Mouse (Mus musculus) kidney, adult 18-20 months (tissue): ENCODE measurements around the gene Pdcd4.
A peak's percentile ranks its signal among the peaks of the same experiment; 100 is the strongest.

Source experiments
- DNase-seq: peaks from one replicate; pipeline ENCODE4 v3.0.0; 2021

Pdcd4 gene

DNA sequence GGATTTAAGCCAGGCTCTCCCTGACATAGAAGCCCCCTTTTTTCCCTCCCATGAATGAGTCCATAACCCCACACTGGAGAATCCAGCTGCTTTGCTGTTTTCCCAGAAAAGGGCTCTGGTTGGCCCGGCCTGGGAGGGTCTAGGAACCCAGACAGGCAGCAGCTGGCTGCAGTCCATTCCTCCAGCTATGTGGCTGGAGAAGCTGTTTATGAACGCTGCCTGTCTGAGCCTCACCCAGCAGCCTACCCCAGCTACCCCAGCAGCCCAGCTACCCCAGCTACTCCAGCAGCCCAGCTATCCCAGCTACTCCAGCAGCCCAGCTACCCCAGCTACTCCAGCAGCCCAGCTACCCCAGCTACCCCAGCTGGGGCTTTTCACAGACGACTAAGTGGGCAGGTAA lies at the start of gene Pdcd4:
Gene Pdcd4, plus strand, starts transcription at position 171 of the 400 bp plus-strand sequence.
- no peak for DNase-seq

DNA sequence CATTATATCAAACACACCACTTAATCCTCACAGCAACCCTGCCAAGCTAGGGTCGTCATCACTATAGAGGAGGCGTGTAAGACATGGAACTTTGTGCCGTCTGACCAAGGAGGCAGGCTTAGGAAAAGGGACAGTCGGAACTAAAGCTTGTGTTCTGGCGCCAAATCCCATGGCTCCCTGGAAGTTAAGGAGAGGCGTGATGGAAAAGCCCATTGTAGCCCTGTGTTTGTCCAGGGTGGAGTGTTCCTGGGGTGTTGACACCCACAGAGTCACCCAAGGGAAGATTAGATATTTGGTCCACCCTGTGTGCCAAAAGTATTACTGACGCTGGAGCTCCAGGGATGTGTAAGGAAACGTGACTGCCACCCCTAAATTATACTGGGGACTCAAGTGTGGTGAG lies 48.1 kb upstream of the Pdcd4 start:
- no peak for DNase-seq

- no peak for DNase-seq
Measured at GRCm38 (mm10) chr19:53848272-53848995, 43.6 kb upstream of the Pdcd4 start.

- peak; percentile 87 for DNase-seq
Measured at GRCm38 (mm10) chr19:53850166-53850922, 41.7 kb upstream of the Pdcd4 start.

GRCm38 (mm10) chr19:53851352-53851751 lies 40.7 kb upstream of the Pdcd4 start:
- DNase-seq, result no peak

- DNase-seq, result no peak
Measured at GRCm38 (mm10) chr19:53851826-53852698, 40.0 kb upstream of the Pdcd4 start.

GRCm38 (mm10) chr19:53852699-53853451 lies 39.2 kb upstream of the Pdcd4 start:
- DNase-seq, result peak; percentile 73

GRCm38 (mm10) chr19:53854978-53855377 lies 37.1 kb upstream of the Pdcd4 start:
- DNase-seq, result no peak

DNA sequence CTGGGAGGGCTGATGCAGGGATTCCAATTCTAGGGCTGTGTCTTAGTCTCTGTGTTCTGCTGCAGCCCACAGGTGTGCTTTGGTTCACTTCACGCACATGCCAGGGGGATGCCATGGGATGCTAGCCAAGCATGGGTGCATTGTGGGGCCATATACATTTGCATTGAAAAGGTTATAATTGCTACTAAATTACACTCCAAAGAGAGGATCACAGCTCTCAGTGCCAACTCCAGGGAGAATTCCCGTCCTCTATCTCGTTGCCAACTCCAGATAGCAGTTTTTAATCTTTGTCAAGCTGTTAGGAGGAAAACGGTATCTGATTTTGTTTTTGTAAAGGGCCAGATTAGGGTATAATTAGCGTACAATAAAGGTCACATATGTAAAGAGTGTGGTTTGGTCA lies 36.2 kb upstream of the Pdcd4 start:
- no peak for DNase-seq

GRCm38 (mm10) chr19:53856794-53857193 lies 35.2 kb upstream of the Pdcd4 start:
- no peak for DNase-seq

DNA sequence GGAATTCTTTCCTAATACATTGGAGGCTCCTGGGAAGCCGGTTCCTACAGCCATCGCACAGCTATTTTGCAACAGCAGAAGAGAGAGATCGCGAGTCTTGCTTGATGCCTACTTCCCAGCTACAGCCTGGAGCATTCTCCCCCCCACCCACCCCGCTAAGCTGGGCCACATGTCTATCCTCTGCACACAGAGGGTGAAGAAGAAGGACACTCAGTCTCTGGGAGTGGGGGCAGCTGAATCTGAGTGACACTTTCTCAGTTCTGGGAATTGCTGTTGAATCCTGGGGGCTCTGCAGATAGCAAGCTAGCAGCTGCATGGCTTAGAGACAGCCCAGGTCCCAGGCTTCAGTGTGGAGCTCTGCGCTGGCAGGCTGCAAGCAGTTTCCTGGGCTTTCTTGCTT lies 34.1 kb upstream of the Pdcd4 start:
- DNase-seq, result no peak

GRCm38 (mm10) chr19:53859149-53859548 lies 32.9 kb upstream of the Pdcd4 start:
- DNase-seq, result peak; percentile 7

- DNase-seq, result no peak
Measured at GRCm38 (mm10) chr19:53859593-53859992, 32.4 kb upstream of the Pdcd4 start.

GRCm38 (mm10) chr19:53861346-53861745 lies 30.7 kb upstream of the Pdcd4 start:
- DNase-seq, result no peak

GRCm38 (mm10) chr19:53862573-53863246 lies 29.3 kb upstream of the Pdcd4 start:
- no peak for DNase-seq

DNA sequence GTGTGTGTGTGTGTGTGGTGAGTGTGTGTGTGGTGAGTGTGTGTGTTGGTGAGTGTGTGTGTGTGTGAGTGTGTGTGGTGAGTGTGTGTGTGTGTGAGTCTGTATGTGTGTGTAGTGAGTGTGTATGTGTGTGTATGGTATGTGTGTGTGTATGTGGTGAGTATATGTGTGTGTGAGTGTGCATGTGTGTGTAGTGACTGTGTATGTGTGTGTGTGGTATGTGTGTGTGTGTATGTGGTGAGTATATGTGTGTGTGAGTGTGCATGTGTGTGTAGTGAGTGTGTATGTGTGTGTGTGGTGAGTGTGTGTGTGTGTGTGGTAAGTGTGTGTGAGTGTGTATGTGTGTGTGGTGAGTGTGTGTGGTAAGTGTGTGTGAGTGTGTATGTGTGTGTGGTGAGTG lies 24.8 kb upstream of the Pdcd4 start:
- no peak for DNase-seq

DNA sequence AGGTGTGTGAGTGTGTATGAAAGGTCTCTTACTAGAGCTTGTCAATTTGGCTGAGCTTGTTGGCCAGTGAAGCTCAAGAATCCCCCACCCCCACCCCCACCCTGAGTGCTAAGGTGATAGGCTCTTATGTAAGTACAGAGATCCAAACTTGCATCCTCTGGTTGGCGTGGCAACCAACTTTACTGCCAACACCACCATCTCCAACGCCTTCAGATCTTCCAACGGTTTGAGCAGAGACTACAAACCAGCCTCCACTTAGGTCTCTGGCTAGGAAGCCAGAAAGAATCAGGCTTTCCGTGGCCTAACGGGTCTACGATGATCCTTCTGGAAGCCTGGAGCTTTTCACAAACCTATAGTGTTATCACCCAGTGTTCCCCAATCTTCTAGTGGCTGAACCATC lies 23.9 kb upstream of the Pdcd4 start:
- no peak for DNase-seq

DNA sequence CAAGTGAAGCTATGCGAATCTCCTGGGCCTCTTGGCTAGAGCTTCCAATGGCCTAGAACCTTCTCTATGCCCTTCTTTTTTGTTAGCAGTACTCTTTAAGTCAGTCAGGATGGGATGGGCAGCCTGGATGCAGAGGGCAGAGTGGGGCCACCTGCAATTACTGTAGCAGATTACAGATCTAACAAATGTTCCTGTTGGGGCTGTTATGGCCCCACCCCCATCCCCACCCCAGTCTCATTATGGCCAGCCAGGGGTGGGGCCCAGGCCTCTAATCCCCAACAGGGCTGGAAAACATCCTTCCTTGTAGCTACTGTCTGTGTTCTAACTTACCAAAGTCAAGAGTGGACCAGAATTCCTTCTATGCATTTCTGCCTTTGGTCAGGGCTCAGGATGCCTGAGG lies 23.2 kb upstream of the Pdcd4 start:
- DNase-seq, result no peak

DNA sequence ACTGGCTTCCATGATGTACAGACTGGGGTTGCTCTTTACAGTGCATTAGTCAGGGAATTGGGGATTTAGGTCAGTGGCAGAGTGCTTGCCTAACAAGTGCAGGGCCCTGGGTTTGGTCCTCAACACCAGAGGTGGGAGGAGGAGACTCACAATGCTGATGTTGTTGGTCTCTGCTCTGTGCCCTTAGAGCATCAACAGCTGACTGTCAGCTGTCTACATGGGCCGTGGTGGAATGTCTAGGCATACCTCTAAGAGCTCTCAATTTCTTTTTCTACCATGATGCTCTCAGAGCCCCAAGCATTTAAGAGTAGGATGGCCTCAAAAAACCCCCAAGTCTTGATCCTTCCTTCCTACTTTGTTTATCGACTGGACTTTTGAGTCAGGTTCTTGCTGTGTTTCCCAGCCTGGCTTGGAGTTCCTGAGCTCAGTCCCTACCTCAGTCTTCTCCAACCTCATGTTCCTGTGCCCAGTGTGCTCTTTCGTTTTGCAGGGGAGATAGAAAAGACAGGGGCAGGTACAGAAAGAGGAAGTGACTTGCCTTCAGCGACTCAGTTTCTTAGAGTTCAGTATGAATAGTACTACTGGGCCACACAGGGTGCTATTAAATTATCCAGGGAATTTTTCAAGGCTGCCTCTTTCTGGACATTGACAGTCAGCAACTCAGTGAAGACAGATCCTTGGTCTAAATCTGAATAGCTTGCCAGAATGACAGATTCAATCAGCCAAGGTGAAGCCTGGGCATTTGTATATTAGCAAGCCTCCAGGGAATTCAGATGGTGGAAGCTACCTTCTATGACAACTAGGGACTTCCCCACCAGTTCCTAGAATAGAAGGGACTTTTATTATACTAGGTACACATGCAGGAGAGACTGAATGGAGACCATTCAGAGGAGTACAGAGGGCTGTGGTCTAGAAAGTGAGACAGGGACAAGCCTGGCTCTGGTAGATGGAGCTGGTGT lies 22.3 kb upstream of the Pdcd4 start:
- no peak for DNase-seq

DNA sequence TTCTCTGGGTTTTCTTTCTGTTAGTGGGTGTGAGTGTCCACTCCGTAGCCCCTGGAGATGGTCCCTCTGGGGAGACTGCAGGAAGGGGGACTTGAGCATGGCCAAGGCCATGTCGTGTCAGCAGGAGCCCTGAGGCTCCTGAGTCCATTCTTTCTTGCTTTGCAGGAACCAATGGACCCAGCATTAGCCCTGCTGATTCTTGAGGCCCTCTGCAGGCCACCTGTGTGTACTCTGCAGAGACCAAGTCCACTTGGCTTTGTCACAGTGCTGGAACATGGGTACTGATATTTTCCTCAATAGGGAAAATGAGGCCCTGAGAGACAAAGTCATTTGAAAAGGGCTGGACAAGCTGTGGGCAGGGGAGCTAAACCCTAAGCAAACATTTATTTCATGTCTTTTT lies 21.5 kb upstream of the Pdcd4 start:
- no peak for DNase-seq

DNA sequence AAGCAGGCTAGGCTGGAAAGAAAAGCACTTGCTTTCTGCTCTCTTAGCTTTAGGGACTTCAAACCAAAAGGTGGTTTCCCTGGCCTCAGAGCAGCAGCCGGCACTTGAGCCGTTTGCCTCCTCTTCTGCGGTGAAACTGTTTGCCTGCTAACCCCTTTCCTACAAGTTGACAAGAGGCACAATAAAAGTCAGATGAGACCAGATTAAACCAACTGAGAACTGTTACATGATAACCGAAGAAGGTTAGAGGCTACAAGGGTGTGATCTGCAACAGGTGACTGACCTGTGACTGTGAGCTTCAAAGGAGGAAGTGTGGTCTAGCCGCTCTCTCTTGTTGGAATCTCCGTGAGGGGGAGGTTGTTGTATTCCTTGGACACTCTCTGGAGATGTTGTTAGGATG lies 20.5 kb upstream of the Pdcd4 start:
- DNase-seq, result no peak
